Mouse (Mus musculus) G1E (cell line): ENCODE results near the gene Palm.

Experiments
- CTCF ChIP-seq: IDR thresholded peaks from 2 replicates; pipeline ENCODE4 v1.5.1; 2012; ENCODE audit warnings: low read depth, low read length, inconsistent platforms, mixed read lengths
- GATA2 ChIP-seq: IDR thresholded peaks from 2 replicates; pipeline ENCODE4 v1.6.1; 2012; ENCODE audit warnings: low read depth, low read length, inconsistent platforms, borderline replicate concordance
- TAL1 ChIP-seq: conservative IDR thresholded peaks from 2 replicates; pipeline ENCODE4 v1.6.1; 2012; ENCODE audit warnings: low read depth, low read length, inconsistent platforms, mixed read lengths

- TF ChIP-seq TAL1 (no peak), CTCF (no peak), GATA2 (no peak)
These were observed 38.8 kb downstream of the Palm start for GRCm38 (mm10) chr10:79832026-79832785.
